Mouse (Mus musculus): Measurements from ENCODE around the gene Tgfbr3.
A peak's percentile ranks its signal among the peaks of the same experiment; 100 is the strongest.

Tgfbr3 gene

GRCm38 (mm10) chr5:107167373-107167772 lies 122.1 kb downstream of the Tgfbr3 start:
- DNase-seq, result no peak

- DNase-seq, result no peak
Measured at GRCm38 (mm10) chr5:107166659-107167370, 122.6 kb downstream of the Tgfbr3 start.

- no peak for DNase-seq
Measured at GRCm38 (mm10) chr5:107165734-107166133, 123.7 kb downstream of the Tgfbr3 start.

- DNase-seq, result peak; percentile 53
Measured at GRCm38 (mm10) chr5:107165271-107165670, 124.2 kb downstream of the Tgfbr3 start.

- DNase-seq, result no peak
Measured at GRCm38 (mm10) chr5:107164856-107165255, 124.6 kb downstream of the Tgfbr3 start.

- DNase-seq, result peak; percentile 31
Measured at GRCm38 (mm10) chr5:107164146-107164545, 125.3 kb downstream of the Tgfbr3 start.

- no peak for DNase-seq
Measured at GRCm38 (mm10) chr5:107163336-107163735, 126.1 kb downstream of the Tgfbr3 start.

- no peak for DNase-seq
Measured at GRCm38 (mm10) chr5:107162812-107163211, 126.6 kb downstream of the Tgfbr3 start.

GRCm38 (mm10) chr5:107162319-107162718 lies 127.1 kb downstream of the Tgfbr3 start:
- DNase-seq, result peak; percentile 34

GRCm38 (mm10) chr5:107159914-107160890 lies 129.2 kb downstream of the Tgfbr3 start:
- DNase-seq, result no peak

GRCm38 (mm10) chr5:107158531-107159178 lies 130.8 kb downstream of the Tgfbr3 start:
- no peak for DNase-seq

GRCm38 (mm10) chr5:107157384-107157783 lies 132.0 kb downstream of the Tgfbr3 start:
- no peak for DNase-seq

GRCm38 (mm10) chr5:107156096-107156495 lies 133.3 kb downstream of the Tgfbr3 start:
- DNase-seq, result no peak

- DNase-seq, result no peak
Measured at GRCm38 (mm10) chr5:107152989-107153388, 136.4 kb downstream of the Tgfbr3 start.

- DNase-seq, result peak; percentile 24
Measured at GRCm38 (mm10) chr5:107151320-107151719, 138.1 kb downstream of the Tgfbr3 start.

GRCm38 (mm10) chr5:107150555-107151312 lies 138.7 kb downstream of the Tgfbr3 start:
- DNase-seq, result no peak

- DNase-seq, result no peak
Measured at GRCm38 (mm10) chr5:107147951-107148766, 141.3 kb downstream of the Tgfbr3 start.

- no peak for DNase-seq
Measured at GRCm38 (mm10) chr5:107147413-107147812, 142.0 kb downstream of the Tgfbr3 start.

GRCm38 (mm10) chr5:107146111-107146616 lies 143.3 kb downstream of the Tgfbr3 start:
- DNase-seq, result no peak

GRCm38 (mm10) chr5:107145125-107145524 lies 144.3 kb downstream of the Tgfbr3 start:
- DNase-seq, result no peak

- DNase-seq, result no peak
Measured at GRCm38 (mm10) chr5:107144263-107144843, 145.1 kb downstream of the Tgfbr3 start.

Data from thymus, postnatal 4 days (tissue).